Mouse (Mus musculus) liver, embryonic 13.5 days (tissue): ENCODE data around the gene Krtap4-7. TPM values are rescaled to one million over a fixed set of nuclear protein-coding genes. Genes with fewer than 3 reads are reported as not detected.
"Not testable (repeated sequence)": the region's sequence is repeated elsewhere in the genome, so short reads cannot be mapped to it uniquely, and the experiment has no call there.

Source experiments
- ATAC-seq: fragments of 200-750 bp; cut with Nextera tagmentation; 2 replicates; pipeline ENCODE4 v1.8.0; 2017; ENCODE audit warnings: low read depth, mild to moderate bottlenecking, moderate number of reproducible peaks, moderate library complexity
- DNase-seq: peaks from one replicate; pipeline ENCODE4 v3.0.0; 2022
- H3K27ac ChIP-seq: fragments of 300-500 bp; sonication (generic); 2 replicates; pipeline ENCODE4 v1.5.1; 2015; ENCODE audit warnings: moderate library complexity, mild to moderate bottlenecking, inconsistent platforms
- H3K27me3 ChIP-seq: fragments of 300-500 bp; sonication (generic); 2 replicates; pipeline ENCODE4 v1.6.1; 2015; ENCODE audit warnings: mild to moderate bottlenecking, inconsistent platforms
- H3K36me3 ChIP-seq: fragments of 300-500 bp; sonication (generic); 2 replicates; pipeline ENCODE4 v1.6.1; 2015; ENCODE audit warnings: mild to moderate bottlenecking, inconsistent platforms
- H3K4me1 ChIP-seq: fragments of 300-500 bp; sonication (generic); replicated peaks from 2 replicates; pipeline ENCODE4 v1.6.1; 2015; ENCODE audit warnings: inconsistent platforms
- H3K4me2 ChIP-seq: fragments of 300-500 bp; sonication (generic); 2 replicates; pipeline ENCODE4 v1.6.1; 2015; ENCODE audit warnings: inconsistent platforms, mild to moderate bottlenecking, moderate library complexity
- H3K4me3 ChIP-seq: fragments of 300-500 bp; sonication (generic); replicated peaks from 2 replicates; pipeline ENCODE4 v1.5.1; 2015; ENCODE audit warnings: mild to moderate bottlenecking, inconsistent platforms
- H3K9ac ChIP-seq: fragments of 300-500 bp; sonication (generic); 2 replicates; pipeline ENCODE4 v1.6.1; 2015; ENCODE audit warnings: mild to moderate bottlenecking, inconsistent platforms
- H3K9me3 ChIP-seq: fragments of 300-500 bp; sonication (generic); replicated peaks from 2 replicates; pipeline ENCODE4 v1.6.1; 2016; ENCODE audit warnings: inconsistent platforms
- WGBS: fragments of 180-500 bp; shearing (Covaris S2); methylation state at CpG from one replicate; pipeline ENCODE4 v1.1.7; 2015; ENCODE audit not compliant: insufficient replicate concordance; 5-methylcytosine and 5-hydroxymethylcytosine counted together
- polyA plus RNA-seq: library from polyadenylated mRNA; unstranded; fragments of >200 nt; fragmentation: Nextera tagmentation; extraction: Ambion mirVana; gene quantifications from 2 replicates; pipeline ENCODE4 v1.2.1, GENCODE M21; 2015

The Krtap4-7 gene
- polyA plus RNA-seq, 1 experiment from 2014 or later = not detected

DNA sequence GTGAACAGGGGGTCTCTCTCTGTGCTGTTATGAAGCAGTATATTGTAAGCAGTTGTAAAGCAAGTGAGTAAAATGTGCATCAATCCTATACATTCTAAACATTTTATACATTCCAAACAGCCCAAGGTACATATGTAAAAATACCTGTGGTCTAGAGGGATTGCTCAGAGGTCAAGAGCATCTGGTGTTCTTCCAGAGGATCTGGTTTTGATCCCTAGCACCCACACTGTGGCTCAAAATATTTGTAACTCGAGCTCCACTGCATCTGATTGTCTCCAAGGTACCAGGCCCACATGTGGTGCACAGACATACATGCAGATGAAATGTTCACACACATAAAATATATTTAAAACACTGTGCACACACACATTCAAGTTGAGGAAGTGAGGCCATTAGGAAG lies 3.0 kb downstream of the Krtap4-7 start:
- DNase-seq = no peak
- Histone ChIP-seq H3K4me2 (no peak overlapping the region), H3K27ac (no peak overlapping the region), H3K9me3 (no peaks in the 10 kb centered on the region), H3K4me1 (no peaks in the 10 kb centered on the region), H3K4me3 (no peak overlapping the region), H3K27me3 (no peaks in the 10 kb centered on the region), H3K36me3 (no peaks in the 10 kb centered on the region), H3K9ac (no peak overlapping the region)
- no peak for ATAC-seq
- WGBS = 0% methylated on average over 1 of the region's 1 CpGs

- 61% methylated on average over 1 of the region's 1 CpGs for WGBS
- no peaks in the 10 kb centered on the region for H3K4me1 ChIP-seq
- no peak for ATAC-seq
- H3K4me2 ChIP-seq = no peak overlapping the region
- no peaks in the 10 kb centered on the region for H3K9me3 ChIP-seq
- no peak overlapping the region for H3K4me3 ChIP-seq
- no peak overlapping the region for H3K27ac ChIP-seq
- no peaks in the 10 kb centered on the region for H3K27me3 ChIP-seq
- DNase-seq = no peak
- no peak overlapping the region for H3K9ac ChIP-seq
- no peaks in the 10 kb centered on the region for H3K36me3 ChIP-seq
Observed at GRCm38 (mm10) chr11:99637086-99637485, 6.8 kb downstream of the Krtap4-7 start.

DNA sequence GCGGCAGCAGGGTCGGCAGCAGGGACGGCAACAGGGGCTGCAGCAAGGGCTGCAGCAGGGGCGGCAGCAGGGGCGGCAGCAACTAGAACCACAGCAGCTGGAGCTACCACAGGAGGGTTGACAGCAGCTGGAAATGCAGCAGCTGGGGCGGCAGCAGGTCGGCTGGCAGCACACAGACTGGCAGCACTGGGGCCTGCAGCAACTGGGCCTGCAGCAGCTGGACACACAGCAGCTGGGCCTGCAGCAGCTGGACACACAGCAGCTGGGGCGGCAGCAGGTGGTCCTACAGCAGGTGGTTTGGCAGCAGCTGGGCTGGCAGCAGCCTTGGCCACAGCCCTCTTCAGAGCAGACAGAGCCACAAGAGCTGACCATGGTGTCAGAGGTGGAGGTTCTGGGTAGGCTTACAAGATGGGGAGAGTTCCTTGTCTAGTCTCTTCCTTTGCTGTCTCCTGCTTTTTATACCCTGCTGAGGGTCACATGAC lies 9.2 kb downstream of the Krtap4-7 start, which contains the start of gene Krtap4-2:
Gene Krtap4-2 (minus strand): TSS at position 432 of the 482 bp plus-strand sequence.
- no peak within 1 kb of the TSS for H3K27ac ChIP-seq
- ATAC-seq = no peak
- H3K36me3 ChIP-seq = no peaks in the 10 kb centered on the region
- no peak within 1 kb of the TSS for H3K4me2 ChIP-seq
- no peak within 1 kb of the TSS for H3K4me3 ChIP-seq
- H3K9me3 ChIP-seq = no peaks in the 10 kb centered on the region
- no peaks in the 10 kb centered on the region for H3K27me3 ChIP-seq
- 24% methylated on average over 8 of the region's 8 CpGs for WGBS
- no peak for DNase-seq
- H3K4me1 ChIP-seq = no peaks in the 10 kb centered on the region
- H3K9ac ChIP-seq = no peak within 1 kb of the TSS

DNA sequence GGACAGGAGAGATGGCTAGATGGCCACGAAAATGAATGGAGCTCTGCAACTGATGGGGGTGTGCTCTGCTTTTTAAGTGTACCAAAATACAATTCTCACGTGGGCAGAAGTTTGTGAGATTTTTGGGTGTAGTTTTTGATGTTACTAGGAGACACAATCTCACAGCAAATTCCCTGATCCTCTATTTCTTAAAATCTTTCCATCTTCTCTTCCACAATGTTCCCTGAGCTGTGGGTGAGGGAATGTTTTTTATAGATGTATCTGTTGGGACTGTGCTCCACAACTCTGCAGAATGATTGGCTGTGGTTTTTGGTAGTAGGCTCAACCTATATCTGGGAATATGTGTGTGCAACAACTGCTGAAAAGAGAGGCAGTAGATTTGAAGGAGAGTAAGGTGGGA lies 10.6 kb downstream of the Krtap4-7 start:
- ATAC-seq = no peak
- Histone ChIP-seq H3K4me2 (no peak overlapping the region), H3K4me3 (no peak overlapping the region), H3K9ac (no peak overlapping the region), H3K36me3 (no peaks in the 10 kb centered on the region), H3K4me1 (no peaks in the 10 kb centered on the region), H3K9me3 (no peaks in the 10 kb centered on the region), H3K27ac (no peak overlapping the region), H3K27me3 (no peaks in the 10 kb centered on the region)
- no peak for DNase-seq
- 44% methylated on average over 2 of the region's 2 CpGs for WGBS

- DNase-seq = no peak
- H3K36me3 ChIP-seq = no peaks in the 10 kb centered on the region
- H3K4me1 ChIP-seq = no peaks in the 10 kb centered on the region
- H3K4me3 ChIP-seq = no peak overlapping the region
- H3K27ac ChIP-seq = no peak overlapping the region
- no peaks in the 10 kb centered on the region for H3K27me3 ChIP-seq
- no peak for ATAC-seq
- H3K4me2 ChIP-seq = no peak overlapping the region
- H3K9me3 ChIP-seq = no peaks in the 10 kb centered on the region
- H3K9ac ChIP-seq = no peak overlapping the region
- WGBS = 50% methylated on average over 3 of the region's 3 CpGs
Observed at GRCm38 (mm10) chr11:99630890-99631289, 13.0 kb downstream of the Krtap4-7 start.

DNA sequence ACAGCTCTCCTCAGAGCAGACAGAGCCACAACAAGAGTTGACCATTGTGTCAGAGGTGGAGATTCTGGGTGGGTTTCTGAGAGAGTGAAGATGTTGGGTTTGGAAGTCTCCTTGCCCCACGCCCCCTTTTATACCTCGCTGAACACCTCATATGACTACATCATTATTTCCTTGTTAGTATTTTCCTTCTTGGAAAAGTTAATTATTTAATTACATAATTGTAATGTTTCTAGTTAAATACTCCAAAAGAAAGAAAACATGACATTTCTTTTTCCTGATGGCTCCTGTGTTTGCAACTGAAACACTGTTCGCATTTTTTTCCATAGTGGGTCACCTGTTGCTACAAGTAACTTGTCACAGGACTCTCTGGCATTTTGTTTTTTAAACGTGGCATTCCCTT lies 15.8 kb downstream of the Krtap4-7 start, which contains the start of gene Krtap4-1:
Gene Krtap4-1 (minus strand): TSS at position 101 of the 400 bp plus-strand sequence.
- Histone ChIP-seq H3K4me1 (no peaks in the 10 kb centered on the region), H3K9me3 (no peaks in the 10 kb centered on the region), H3K27me3 (no peaks in the 10 kb centered on the region), H3K4me2 (no peak within 1 kb of the TSS), H3K9ac (no peak within 1 kb of the TSS), H3K36me3 (no peaks in the 10 kb centered on the region), H3K27ac (no peak within 1 kb of the TSS), H3K4me3 (no peak within 1 kb of the TSS)
- 62% methylated on average over 4 of the region's 4 CpGs for WGBS
- ATAC-seq (no peak), DNase-seq (no peak)

DNA sequence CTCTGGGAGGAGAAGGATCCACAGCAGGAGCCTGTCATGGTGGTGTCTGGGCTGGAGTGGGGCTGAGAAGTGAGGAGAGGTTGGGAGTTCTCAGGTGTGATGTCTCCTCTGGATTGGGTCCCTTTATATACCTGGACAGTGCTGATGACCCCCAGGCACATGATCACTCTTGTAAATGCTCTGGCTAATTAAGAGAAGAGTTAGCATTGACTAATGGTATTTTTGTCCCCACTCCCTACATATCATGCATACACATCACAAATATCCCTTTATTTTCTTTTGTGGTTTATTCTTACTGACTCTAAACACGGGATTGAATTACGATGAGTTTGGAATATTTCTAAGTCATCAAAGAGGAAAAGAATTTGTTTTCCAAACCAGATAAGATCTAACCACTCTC lies 23.6 kb downstream of the Krtap4-7 start, which contains the start of gene Gm11562:
Gene Gm11562 (minus strand): TSS at position 101 of the 400 bp plus-strand sequence.
- Histone ChIP-seq H3K4me3 (no peak within 1 kb of the TSS), H3K4me1 (no peaks in the 10 kb centered on the region), H3K27me3 (no peaks in the 10 kb centered on the region), H3K4me2 (no peak within 1 kb of the TSS), H3K36me3 (no peaks in the 10 kb centered on the region), H3K9me3 (no peaks in the 10 kb centered on the region), H3K27ac (no peak within 1 kb of the TSS), H3K9ac (no peak within 1 kb of the TSS)
- ATAC-seq (no peak), DNase-seq (no peak)
- 57% methylated on average over 2 of the region's 2 CpGs for WGBS

- Histone ChIP-seq H3K36me3 (no peaks in the 10 kb centered on the region), H3K9me3 (no peaks in the 10 kb centered on the region), H3K4me1 (no peaks in the 10 kb centered on the region), H3K27ac (no peak within 1 kb of the TSS), H3K4me2 (no peak within 1 kb of the TSS), H3K9ac (no peak within 1 kb of the TSS), H3K4me3 (no peak within 1 kb of the TSS), H3K27me3 (no peaks in the 10 kb centered on the region)
- ATAC-seq (no peak), DNase-seq (no peak)
- 45% methylated on average over 3 of the region's 3 CpGs for WGBS
Observed at GRCm38 (mm10) chr11:99614796-99615363, 29.0 kb downstream of the Krtap4-7 start, which contains the start of gene Krtap2-4. Gene Krtap2-4, minus strand, starts transcription at chr11:99614846.

GRCm38 (mm10) chr11:99610089-99610488 lies 33.8 kb downstream of the Krtap4-7 start, which contains the start of gene Gm11937:
Gene Gm11937, minus strand, starts transcription at chr11:99610189.
- ATAC-seq, DNase-seq: not testable (repeated sequence)
- WGBS = 48% methylated on average over 1 of the region's 2 CpGs

DNA sequence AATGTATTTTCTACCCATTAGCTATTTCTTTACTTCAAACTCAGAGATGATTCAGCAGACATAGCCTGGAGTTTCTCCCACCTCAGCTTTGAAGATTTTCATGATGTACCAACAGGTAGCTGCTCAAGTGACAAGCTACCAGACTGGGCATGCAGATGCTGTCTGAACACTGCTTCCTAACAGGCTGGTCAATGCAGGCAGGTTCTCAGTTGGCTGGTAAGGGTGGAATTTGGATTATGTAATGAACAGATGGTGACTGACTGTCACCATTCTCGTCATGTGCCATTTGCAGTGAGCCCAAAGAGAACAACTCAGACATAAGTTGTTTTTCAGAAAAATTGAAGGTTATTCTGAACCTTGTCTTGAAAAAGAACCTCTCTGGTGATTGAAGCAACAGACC lies 34.8 kb downstream of the Krtap4-7 start:
- Histone ChIP-seq H3K27ac (no peak overlapping the region), H3K36me3 (no peaks in the 10 kb centered on the region), H3K4me1 (no peaks in the 10 kb centered on the region), H3K9me3 (no peaks in the 10 kb centered on the region), H3K4me2 (no peak overlapping the region), H3K4me3 (no peak overlapping the region), H3K27me3 (no peaks in the 10 kb centered on the region), H3K9ac (no peak overlapping the region)
- 43% methylated on average over 1 of the region's 1 CpGs for WGBS
- ATAC-seq = no peak
- DNase-seq = no peak

More at GRCm38 (mm10) chr11:99610089-99610488, 33.8 kb downstream of the Krtap4-7 start, which contains the start of gene Gm11937:
- not testable (repeated sequence) for H3K36me3 ChIP-seq, H3K4me3 ChIP-seq, H3K9me3 ChIP-seq, H3K4me1 ChIP-seq, H3K4me2 ChIP-seq, H3K27me3 ChIP-seq, H3K9ac ChIP-seq, H3K27ac ChIP-seq

GRCm38 (mm10) chr11:99603208-99603607 lies 40.7 kb downstream of the Krtap4-7 start, which contains the start of gene Gm11938:
Gene Gm11938, minus strand, starts transcription at chr11:99603308.
- not testable (repeated sequence) for H3K27me3 ChIP-seq, H3K27ac ChIP-seq, H3K4me2 ChIP-seq, H3K4me3 ChIP-seq, H3K36me3 ChIP-seq, H3K4me1 ChIP-seq, H3K9me3 ChIP-seq, H3K9ac ChIP-seq, DNase-seq, ATAC-seq
- WGBS = 35% methylated on average over 1 of the region's 1 CpGs

- H3K9ac ChIP-seq, H3K4me2 ChIP-seq, H3K4me1 ChIP-seq, DNase-seq, H3K36me3 ChIP-seq, ATAC-seq, H3K9me3 ChIP-seq, H3K27me3 ChIP-seq, H3K4me3 ChIP-seq, H3K27ac ChIP-seq: not testable (repeated sequence)
- WGBS = 67% methylated on average over 6 of the region's 6 CpGs
Observed at GRCm38 (mm10) chr11:99597742-99598141, 46.1 kb downstream of the Krtap4-7 start, which contains the start of gene Krtap9-3. Gene Krtap9-3, minus strand, starts transcription at chr11:99598105.
